24 mouse cellular contexts compared by ENCODE assay signal in genomic region chr1:97760598-97760997, GRCm38 (mm10). TPM values are rescaled to one million over a fixed set of nuclear protein-coding genes. Genes with fewer than 3 reads are reported as not detected.
A peak's percentile ranks its signal among the peaks of the same experiment; 100 is the strongest.
DNase-seq lines count a peak whose midpoint lies in the region; ATAC-seq and TF ChIP-seq lines count a peak whose summit lies in the region.
"Had no signal": no experiment of that assay in that cellular context is flagged by ENCODE, and none has a peak within 500 bp of the region (broad histone marks: within the 10 kb centered on the region; RNA-seq: fewer than 3 reads in every experiment).

No protein-coding gene starts in this region.

- no peaks in the 10 kb centered on the region for H3K9me3 ChIP-seq in hindbrain, embryonic 16.5 days (ENCODE audit: control insufficient read depth, low read length)
- no peaks in the 10 kb centered on the region for H3K9me3 ChIP-seq in hindbrain, postnatal 0 days (ENCODE audit: low read length)
- no peaks in the 10 kb centered on the region for H3K9me3 ChIP-seq in heart, postnatal 0 days (replicated peaks; ENCODE audit: control insufficient read depth, low read length)
- H3K9me3 ChIP-seq: embryonic facial prominence, embryonic 15.5 days; hindbrain, embryonic 13.5 days; intestine, embryonic 15.5 days; kidney, embryonic 15.5 days; limb, embryonic 12.5 days; liver, embryonic 13.5 days; lung, embryonic 15.5 days; midbrain, embryonic 13.5 days had no signal

- DNase-seq in hindbrain, postnatal 0 days (ENCODE audit: low spot score) = no peak
- DNase-seq in R1 (ENCODE audit: low read depth, low spot score) = peak; percentile 37
- DNase-seq in heart, postnatal 0 days (ENCODE audit: low spot score) = peak; percentile 69
- DNase-seq in cerebellum, adult 9-11 months = no peak
- DNase-seq in cerebellum, postnatal 14 days = no peak
- DNase-seq: adrenal gland, postnatal 10 days; cerebellum, adult 11 months; cerebellum, postnatal 25 days; gastrocnemius, postnatal 10 days; kidney, postnatal 4 days; liver, embryonic 13.5 days; thymus, adult 2 months had no signal

- TF ChIP-seq POLR2A in cortical plate, adult 2 months (IDR thresholded peaks at IDR 0.05; ENCODE audit: extremely low read depth, insufficient read depth, low read length) = no peak

- no peaks in the 10 kb centered on the region for H3K4me1 ChIP-seq in hindbrain, embryonic 16.5 days (ENCODE audit: control insufficient read depth, insufficient read depth, low read depth, low read length)
- H3K4me1 ChIP-seq in hindbrain, postnatal 0 days (ENCODE audit: insufficient read depth, low read length) = no peaks in the 10 kb centered on the region
- peaks cover 2% of the 10 kb centered on the region for H3K4me1 ChIP-seq in cortical plate, adult 2 months (ENCODE audit: control insufficient read depth, insufficient read depth, low read length)
- H3K4me1 ChIP-seq in heart, postnatal 0 days (ENCODE audit: control insufficient read depth, insufficient read depth) = peaks cover 9% of the 10 kb centered on the region; the same call in 1 of the 2 replicates
- H3K4me1 ChIP-seq: embryonic facial prominence, embryonic 15.5 days; intestine, embryonic 15.5 days; kidney, embryonic 15.5 days; limb, embryonic 12.5 days; lung, embryonic 15.5 days had no signal

- H3K4me2 ChIP-seq in hindbrain, embryonic 16.5 days (ENCODE audit: low read length) = no peak overlapping the region
- H3K4me2 ChIP-seq in hindbrain, postnatal 0 days (ENCODE audit: low read depth, low read length) = no peak overlapping the region
- peak overlapping the region; percentile 62 for H3K4me2 ChIP-seq in heart, postnatal 0 days (ENCODE audit: low read depth, low read length)
- H3K4me2 ChIP-seq: embryonic facial prominence, embryonic 15.5 days; hindbrain, embryonic 13.5 days; intestine, embryonic 15.5 days; kidney, embryonic 15.5 days; limb, embryonic 12.5 days; liver, embryonic 13.5 days; lung, embryonic 15.5 days; midbrain, embryonic 13.5 days had no signal

- no peaks in the 10 kb centered on the region for H3K27me3 ChIP-seq in hindbrain, embryonic 16.5 days (replicated peaks; ENCODE audit: control insufficient read depth, insufficient read depth, low read length)
- no peaks in the 10 kb centered on the region for H3K27me3 ChIP-seq in hindbrain, postnatal 0 days (ENCODE audit: insufficient read depth, low read length)
- no peaks in the 10 kb centered on the region for H3K27me3 ChIP-seq in heart, postnatal 0 days (ENCODE audit: control insufficient read depth, insufficient read depth, low read length)
- H3K27me3 ChIP-seq: embryonic facial prominence, embryonic 15.5 days; hindbrain, embryonic 13.5 days; intestine, embryonic 15.5 days; kidney, embryonic 15.5 days; limb, embryonic 12.5 days; liver, embryonic 13.5 days; lung, embryonic 15.5 days; midbrain, embryonic 13.5 days had no signal

- no peak for TF ChIP-seq EP300 in heart, postnatal 0 days (IDR thresholded peaks at IDR 0.05; ENCODE audit: low read depth)

- 77% methylated on average over 7 of the region's 7 CpGs for WGBS in hindbrain, embryonic 16.5 days
- 86% methylated on average over 7 of the region's 7 CpGs for WGBS in hindbrain, postnatal 0 days
- WGBS in heart, postnatal 0 days = 36% methylated on average over 7 of the region's 7 CpGs

- no peak overlapping the region for H3K9ac ChIP-seq in hindbrain, embryonic 16.5 days (ENCODE audit: low read depth, low read length)
- no peak overlapping the region for H3K9ac ChIP-seq in hindbrain, postnatal 0 days (replicated peaks; ENCODE audit: low read length)
- H3K9ac ChIP-seq in heart, postnatal 0 days (replicated peaks; ENCODE audit: low read depth, low read length) = peak overlapping the region; percentile 39; the same call in 1 of the 2 replicates
- H3K9ac ChIP-seq: embryonic facial prominence, embryonic 15.5 days; hindbrain, embryonic 13.5 days; intestine, embryonic 15.5 days; kidney, embryonic 15.5 days; limb, embryonic 12.5 days; liver, embryonic 13.5 days; lung, embryonic 15.5 days; midbrain, embryonic 13.5 days had no signal

- H3K27ac ChIP-seq in hindbrain, embryonic 16.5 days (ENCODE audit: low read depth, low read length) = no peak overlapping the region
- H3K27ac ChIP-seq in hindbrain, postnatal 0 days = no peak overlapping the region
- H3K27ac ChIP-seq in cortical plate, adult 2 months (ENCODE audit: insufficient read depth, low read length) = 0 out of 2 replicates have a peak overlapping the region, but pooled peaks have one; percentile 50
- peak overlapping the region; percentile 85 for H3K27ac ChIP-seq in heart, postnatal 0 days (ENCODE audit: low read depth)
- H3K27ac ChIP-seq: embryonic facial prominence, embryonic 15.5 days; hindbrain, embryonic 13.5 days; intestine, embryonic 15.5 days; kidney, embryonic 15.5 days; limb, embryonic 12.5 days; liver, embryonic 13.5 days; lung, embryonic 15.5 days; macrophage; midbrain, embryonic 13.5 days had no signal

- peaks cover 2% of the 10 kb centered on the region; the same call in 1 of the 2 replicates for H3K36me3 ChIP-seq in hindbrain, embryonic 16.5 days (ENCODE audit: control insufficient read depth, insufficient read depth, low read length)
- H3K36me3 ChIP-seq in hindbrain, postnatal 0 days (ENCODE audit: insufficient read depth, low read length) = no peaks in the 10 kb centered on the region
- peaks cover 3% of the 10 kb centered on the region for H3K36me3 ChIP-seq in heart, postnatal 0 days (replicated peaks; ENCODE audit: control insufficient read depth, insufficient read depth, low read length)
- H3K36me3 ChIP-seq: intestine, embryonic 15.5 days had no signal

- H3K4me3 ChIP-seq in hindbrain, embryonic 16.5 days (ENCODE audit: low read length) = no peak overlapping the region
- no peak overlapping the region for H3K4me3 ChIP-seq in hindbrain, postnatal 0 days (ENCODE audit: low read length)
- no peak overlapping the region for H3K4me3 ChIP-seq in cortical plate, adult 2 months (ENCODE audit: insufficient read depth, low read length)
- H3K4me3 ChIP-seq in heart, postnatal 0 days (ENCODE audit: low read depth, low read length) = peak overlapping the region; percentile 45
- H3K4me3 ChIP-seq: embryonic facial prominence, embryonic 15.5 days; hindbrain, embryonic 13.5 days; intestine, embryonic 15.5 days; kidney, embryonic 15.5 days; limb, embryonic 12.5 days; liver, embryonic 13.5 days; lung, embryonic 15.5 days; midbrain, embryonic 13.5 days; myocyte had no signal

- no peak for TF ChIP-seq CTCF in hindbrain, postnatal 0 days (IDR thresholded peaks at IDR 0.05; ENCODE audit: low read depth)
- TF ChIP-seq CTCF in cortical plate, adult 2 months (IDR thresholded peaks at IDR 0.05; ENCODE audit: extremely low read depth, insufficient read depth, low read length) = no peak
- TF ChIP-seq CTCF in heart, postnatal 0 days (IDR thresholded peaks at IDR 0.05; ENCODE audit: low read depth) = no peak

- ATAC-seq in hindbrain, embryonic 16.5 days = 0 out of 2 replicates have a peak, but pooled peaks have one; percentile 11
- ATAC-seq in hindbrain, postnatal 0 days = no peak
- peak; percentile 89 for ATAC-seq in heart, postnatal 0 days (ENCODE audit: insufficient read depth, low read depth)
- ATAC-seq: activated CD4-positive, CD25-positive, alpha-beta regulatory T cell, adult 4 months; intestine, embryonic 15.5 days; midbrain, embryonic 13.5 days had no signal

RNA-seq across cellular contexts. Expression of gene Gin1, which starts 9.4 kb away (rescaled TPM):
- polyA plus RNA-seq in hindbrain, embryonic 16.5 days (2015; fragmentation: Nextera tagmentation; extraction: Ambion mirVana) = 14.0 TPM in 2 replicates
- 2.3 and 5.8 TPM in 2 replicates for total RNA-seq in hindbrain, postnatal 0 days (2014; rRNA removed)
- 11.6 and 18.2 TPM in 2 replicates for polyA plus RNA-seq in hindbrain, postnatal 0 days (2015; fragmentation: Nextera tagmentation; extraction: Ambion mirVana)
- 9.1 and 9.8 TPM in 2 replicates for polyA plus RNA-seq in cortical plate, adult 2 months (2012; rRNA removed)
- 0.80 and 1.6 TPM in 2 replicates for total RNA-seq in heart, postnatal 0 days (2014; rRNA removed; ENCODE audit: low replicate concordance)
- polyA plus RNA-seq in heart, postnatal 0 days (2015; fragmentation: Nextera tagmentation; extraction: Ambion mirVana) = 21.3 and 22.7 TPM in 2 replicates

RNA-seq across cellular contexts. Expression of gene Ppip5k2, which starts 9.6 kb away (rescaled TPM):
- 45.5 and 50.6 TPM in 2 replicates for polyA plus RNA-seq in hindbrain, embryonic 16.5 days (2015; fragmentation: Nextera tagmentation; extraction: Ambion mirVana)
- total RNA-seq in hindbrain, postnatal 0 days (2014; rRNA removed) = 39.3 and 40.3 TPM in 2 replicates
- polyA plus RNA-seq in hindbrain, postnatal 0 days (2015; fragmentation: Nextera tagmentation; extraction: Ambion mirVana) = 29.4 and 30.8 TPM in 2 replicates
- polyA plus RNA-seq in cortical plate, adult 2 months (2012; rRNA removed) = 23.9 TPM in 2 replicates
- 68.0 and 75.2 TPM in 2 replicates for total RNA-seq in heart, postnatal 0 days (2014; rRNA removed; ENCODE audit: low replicate concordance)
- 42.4 and 44.8 TPM in 2 replicates for polyA plus RNA-seq in heart, postnatal 0 days (2015; fragmentation: Nextera tagmentation; extraction: Ambion mirVana)

Comparison
In these comparisons a context has a peak if more than half of its experiments do, and no peak if none do; other contexts are left out.
1. H3K27ac ChIP-seq: peak in cortical plate, adult 2 months (single experiment) and heart, postnatal 0 days (single experiment); none in hindbrain, embryonic 16.5 days (single experiment) and hindbrain, postnatal 0 days (single experiment).
2. DNase-seq: peak in R1 (single experiment) and heart, postnatal 0 days (single experiment); none in hindbrain, postnatal 0 days (single experiment), cerebellum, adult 9-11 months (single experiment) and cerebellum, postnatal 14 days (0 of 2).